Mouse (Mus musculus) MEL (cell line): ENCODE results near the gene Klk1.
A peak's percentile ranks its signal among the peaks of the same experiment; 100 is the strongest.
"Not testable (repeated sequence)": the region's sequence is repeated elsewhere in the genome, so short reads cannot be mapped to it uniquely, and the experiment has no call there.

Experiments used
- CHD2 ChIP-seq: IDR thresholded peaks from 2 replicates; pipeline ENCODE4 v1.6.1; 2011; ENCODE audit warnings: low read length, improper control_type of control experiment
- CTCF ChIP-seq, 3 experiments: IDR thresholded peaks in 2 of 3; conservative IDR thresholded peaks in 1 of 3; 2 replicates each; pipeline ENCODE4 v1.5.1; 2011 to 2012; ENCODE audit warnings: low read length in 3 of 3, low read depth in 2 of 3, mild to moderate bottlenecking in 2 of 3, improper control_type of control experiment in 1 of 3, inconsistent platforms in 1 of 3, mixed read lengths in 1 of 3, moderate library complexity in 1 of 3; ENCODE audit not compliant: control insufficient read depth in 1 of 3, insufficient read depth in 1 of 3, poor library complexity in 1 of 3, severe bottlenecking in 1 of 3
- ELF1 ChIP-seq: IDR thresholded peaks from 2 replicates; pipeline ENCODE4 v1.6.1; 2014; ENCODE audit warnings: low read depth, mild to moderate bottlenecking, inconsistent platforms, low read length, improper control_type of control experiment, moderate library complexity
- EP300 ChIP-seq, 2 experiments: IDR thresholded peaks; 2 replicates each; pipeline ENCODE4 v1.6.1; 2011; ENCODE audit warnings: improper control_type of control experiment in 2 of 2, low read length in 2 of 2, low read depth in 1 of 2, mild to moderate bottlenecking in 1 of 2
- ETS1 ChIP-seq: IDR thresholded peaks from 2 replicates; pipeline ENCODE4 v1.6.1; 2012; ENCODE audit warnings: low read depth, mild to moderate bottlenecking, inconsistent platforms, low read length, improper control_type of control experiment, moderate library complexity
- MAFK ChIP-seq: IDR thresholded peaks from 2 replicates; pipeline ENCODE4 v1.6.1; 2011; ENCODE audit warnings: low read depth, mild to moderate bottlenecking, low read length, improper control_type of control experiment, borderline replicate concordance
- NELFE ChIP-seq: IDR thresholded peaks from 2 replicates; pipeline ENCODE4 v1.6.1; 2011; ENCODE audit warnings: low read depth, low read length, improper control_type of control experiment
- POLR2A ChIP-seq, 2 experiments: IDR thresholded peaks; 2 replicates each; pipeline ENCODE4 v1.6.1; 2011 to 2012; ENCODE audit warnings: low read length in 2 of 2, mild to moderate bottlenecking in 2 of 2, control low read depth in 1 of 2, improper control_type of control experiment in 1 of 2, low read depth in 1 of 2, moderate library complexity in 1 of 2; ENCODE audit not compliant: control insufficient read depth in 1 of 2, insufficient read depth in 1 of 2, poor library complexity in 1 of 2
- RCOR1 ChIP-seq: IDR thresholded peaks from 2 replicates; pipeline ENCODE4 v1.6.1; 2012; ENCODE audit warnings: low read depth, mild to moderate bottlenecking, inconsistent platforms, low read length, improper control_type of control experiment
- TCF12 ChIP-seq: IDR thresholded peaks from 2 replicates; pipeline ENCODE4 v1.6.1; 2014; ENCODE audit warnings: low read depth, mild to moderate bottlenecking, inconsistent platforms, low read length, improper control_type of control experiment, moderate library complexity
- USF1 ChIP-seq: IDR thresholded peaks from 2 replicates; pipeline ENCODE4 v1.6.1; 2014; ENCODE audit warnings: low read depth, mild to moderate bottlenecking, inconsistent platforms, low read length, improper control_type of control experiment, moderate library complexity
- USF2 ChIP-seq, 2 experiments: IDR thresholded peaks; 2 replicates each; pipeline ENCODE4 v1.6.1; 2011 to 2012; ENCODE audit warnings: improper control_type of control experiment in 2 of 2, low read length in 2 of 2, borderline replicate concordance in 1 of 2, inconsistent platforms in 1 of 2, low read depth in 1 of 2, mild to moderate bottlenecking in 1 of 2; ENCODE audit not compliant: insufficient read depth in 1 of 2
- ZC3H11A ChIP-seq: IDR thresholded peaks from 2 replicates; pipeline ENCODE4 v1.6.1; 2012; ENCODE audit warnings: low read depth, mild to moderate bottlenecking, inconsistent platforms, low read length, improper control_type of control experiment
- ZNF384 ChIP-seq: IDR thresholded peaks from 2 replicates; pipeline ENCODE4 v1.6.1; 2012; ENCODE audit warnings: low read depth, mild to moderate bottlenecking, inconsistent platforms, low read length, improper control_type of control experiment

DNA sequence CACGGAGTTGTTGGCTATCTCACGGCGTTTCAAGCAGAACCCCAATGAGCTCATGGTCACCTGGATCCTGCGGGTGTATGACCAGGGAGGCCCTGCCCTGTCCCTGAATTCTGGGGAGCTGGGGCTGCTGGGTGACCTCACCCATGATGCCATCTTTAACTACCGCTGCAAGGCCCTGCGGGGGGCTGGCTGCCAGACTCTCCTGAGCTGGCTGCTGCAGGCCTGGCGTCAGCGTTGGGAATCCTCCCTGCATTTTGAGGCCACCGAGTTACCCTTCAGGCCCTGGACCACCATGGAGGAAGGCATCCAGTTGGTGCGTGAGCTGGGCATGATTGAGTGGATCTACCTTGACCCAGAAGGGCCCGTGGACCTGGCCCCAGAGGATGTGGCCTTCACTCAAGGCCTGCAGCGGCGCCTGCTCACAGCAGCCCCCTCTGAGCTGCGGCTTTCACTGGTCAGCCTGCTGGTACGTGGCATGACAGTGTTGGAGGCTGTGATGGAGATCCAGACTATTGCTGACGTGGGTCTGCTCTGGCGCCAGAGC lies 25.6 kb downstream of the Klk1 start:
- peak in 1 of 2 experiments; percentile 28; a peak in 1 of 4 replicates for TF ChIP-seq POLR2A (IDR thresholded peaks at IDR 0.05; ENCODE audit: control insufficient read depth in 1 of 2, insufficient read depth in 1 of 2, low read depth in 1 of 2, low read length in 2 of 2, poor library complexity in 1 of 2)
- TF ChIP-seq ETS1; USF2 (IDR thresholded peaks at IDR 0.05; ENCODE audit: borderline replicate concordance in 1 of 2, insufficient read depth in 1 of 2, low read depth in 1 of 2, low read length in 2 of 2); RCOR1; CTCF (IDR thresholded peaks at IDR 0.05 in 2 of 3, conservative IDR thresholded peaks at IDR 0.05 in 1 of 3; ENCODE audit: control insufficient read depth in 1 of 3, insufficient read depth in 1 of 3, low read depth in 2 of 3, low read length in 3 of 3, poor library complexity in 1 of 3, severe bottlenecking in 1 of 3); EP300 (IDR thresholded peaks at IDR 0.05; ENCODE audit: low read depth in 1 of 2, low read length in 2 of 2); ELF1; MAFK; USF1; ZC3H11A; TCF12; ZNF384; CHD2; NELFE: not testable (repeated sequence)
